Mouse (Mus musculus): ENCODE results near the gene Tnfrsf19.

Gene Tnfrsf19

DNA sequence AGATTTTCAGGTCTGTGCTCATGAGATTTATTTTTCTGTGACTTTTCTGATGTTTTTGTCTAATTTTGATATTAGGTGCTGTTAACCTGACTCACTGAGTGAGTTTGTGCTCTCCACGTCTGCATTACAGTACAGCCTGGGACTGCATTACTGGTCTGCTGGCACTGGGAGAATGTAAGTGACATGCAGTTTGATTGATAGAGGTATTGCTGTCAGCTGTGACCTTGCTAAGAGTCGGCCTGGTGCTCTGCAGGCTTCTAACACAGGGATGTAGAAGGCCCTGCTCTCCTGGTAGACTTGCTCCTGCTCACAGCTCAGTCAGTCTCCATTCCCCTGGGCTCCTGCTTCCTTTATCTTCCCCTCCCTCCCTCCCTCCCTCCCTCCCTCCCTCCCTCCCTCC lies 25.3 kb downstream of the Tnfrsf19 start:
- no peak for DNase-seq (ENCODE audit: low read depth)

DNA sequence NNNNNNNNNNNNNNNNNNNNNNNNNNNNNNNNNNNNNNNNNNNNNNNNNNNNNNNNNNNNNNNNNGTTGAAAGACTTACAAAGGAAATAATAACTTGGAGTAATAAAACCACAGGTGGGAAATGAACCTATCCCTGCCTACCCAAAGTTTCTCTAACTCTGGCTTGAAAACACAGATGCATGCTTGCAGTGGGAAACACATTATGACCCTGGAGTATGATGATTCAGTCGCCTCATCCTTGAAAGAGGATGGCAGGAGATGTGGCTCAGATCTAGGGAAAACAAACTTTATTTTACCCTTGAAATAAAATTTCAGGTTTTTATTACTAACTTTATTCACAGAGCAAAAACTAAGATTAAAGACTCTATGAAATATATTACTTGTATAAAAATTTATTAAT lies 26.4 kb downstream of the Tnfrsf19 start:
- no peak for DNase-seq (ENCODE audit: low read depth)

DNA sequence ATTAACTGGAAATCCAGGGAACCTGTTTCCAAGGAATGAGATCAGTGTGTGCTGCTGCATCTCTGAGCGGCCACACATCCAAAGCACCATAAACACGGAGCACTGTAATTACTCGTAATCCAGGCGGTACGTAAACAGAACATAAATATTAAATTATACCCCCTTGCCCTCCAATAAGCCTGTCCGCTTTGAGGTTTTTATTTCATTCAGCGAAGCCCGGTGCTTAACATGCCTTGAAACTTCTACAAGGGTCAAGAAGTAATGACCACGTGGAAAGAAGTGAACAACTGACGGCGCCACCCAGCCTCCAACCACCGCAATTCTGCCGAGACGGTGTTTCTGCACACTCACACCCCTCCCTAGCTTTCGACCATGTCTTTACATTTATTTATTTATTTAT lies 31.7 kb downstream of the Tnfrsf19 start:
- no peak for DNase-seq (ENCODE audit: low read depth)

DNA sequence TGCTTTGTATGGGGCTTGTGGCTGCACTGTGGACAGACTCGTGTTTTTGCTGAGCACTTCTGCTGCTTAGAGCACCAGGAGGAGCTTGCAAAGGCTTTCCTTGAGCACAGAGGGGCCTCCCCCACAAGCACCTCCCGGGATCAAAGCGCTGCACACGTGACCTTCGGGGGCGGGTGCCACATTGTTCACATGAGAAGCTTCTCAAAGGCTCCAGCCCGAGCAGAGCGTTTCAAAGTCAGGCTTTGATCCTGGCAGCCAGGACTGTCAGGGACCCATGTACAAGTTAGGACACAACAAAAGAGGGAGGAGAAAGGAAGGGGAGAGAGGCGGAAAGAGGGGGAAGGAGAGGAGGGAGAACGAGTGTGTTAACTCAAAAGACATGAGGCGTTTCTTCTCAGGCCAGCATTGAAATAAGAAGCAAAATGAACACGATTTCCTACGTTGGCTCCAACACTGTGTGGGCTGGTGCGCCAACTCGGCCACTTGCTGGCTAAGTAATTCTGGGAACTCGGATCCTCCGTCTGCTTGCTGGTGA lies 33.8 kb downstream of the Tnfrsf19 start:
- no peak for DNase-seq (ENCODE audit: low read depth)

DNA sequence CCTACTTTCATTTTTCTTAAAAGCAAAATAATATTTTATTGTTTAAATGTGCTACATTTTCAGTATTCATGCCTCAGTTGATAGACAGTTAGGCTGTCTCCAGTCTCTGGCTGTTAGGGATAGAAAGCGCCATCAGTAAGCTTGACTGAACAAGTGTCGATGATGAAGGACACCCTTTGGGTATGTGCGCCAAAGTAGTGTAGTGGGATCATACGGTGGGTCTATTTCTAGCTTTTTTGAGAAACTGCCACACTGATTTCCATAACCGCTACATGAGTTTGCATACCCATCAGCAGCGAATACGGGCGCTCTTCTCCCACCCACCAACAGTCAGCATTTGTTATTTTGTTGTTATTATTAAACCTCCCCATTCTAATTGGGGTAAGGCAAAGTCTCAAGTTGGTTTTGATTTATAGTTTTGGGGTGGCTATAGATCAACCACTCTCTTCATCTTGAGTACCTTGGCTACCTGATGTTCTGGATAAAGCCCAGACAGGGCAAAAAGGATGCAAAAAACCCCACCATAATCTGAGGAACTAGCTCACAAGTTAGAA lies 34.6 kb downstream of the Tnfrsf19 start:
- DNase-seq (ENCODE audit: low read depth) = no peak

DNA sequence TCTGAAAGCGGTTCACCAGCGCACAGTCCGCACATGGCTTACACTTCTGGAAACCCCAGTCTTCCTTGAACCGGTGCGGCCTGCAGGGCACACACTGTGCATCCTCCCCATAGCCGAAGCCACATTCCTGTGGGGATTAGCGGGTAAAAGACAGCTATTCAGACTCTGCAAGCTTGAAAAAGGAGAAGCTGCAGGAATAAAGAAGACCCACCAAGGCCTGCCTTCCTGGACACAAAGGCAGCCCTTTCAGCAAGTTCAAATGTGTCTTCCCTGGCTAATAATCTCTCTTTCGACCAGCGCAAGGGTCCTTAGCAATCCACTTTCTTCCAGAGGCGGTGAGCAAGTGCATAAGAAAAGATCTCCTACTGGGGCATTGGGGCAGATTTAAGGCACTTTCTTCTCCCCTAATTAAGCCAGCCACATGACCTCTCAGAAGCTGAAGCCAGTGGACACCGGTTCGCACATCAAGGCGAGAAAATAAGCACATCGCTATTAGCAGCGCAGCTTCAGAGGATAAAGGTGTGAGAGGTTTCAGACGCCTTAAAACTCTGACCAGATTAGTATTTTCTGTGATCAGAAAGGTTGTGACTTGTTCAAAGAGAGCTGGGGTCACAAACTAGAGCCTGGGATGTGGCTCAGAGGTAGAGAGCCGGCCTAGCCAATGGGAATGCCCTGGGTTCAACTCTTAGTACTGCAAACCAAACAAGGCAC lies 41.0 kb downstream of the Tnfrsf19 start:
- no peak for DNase-seq (ENCODE audit: low read depth)

DNA sequence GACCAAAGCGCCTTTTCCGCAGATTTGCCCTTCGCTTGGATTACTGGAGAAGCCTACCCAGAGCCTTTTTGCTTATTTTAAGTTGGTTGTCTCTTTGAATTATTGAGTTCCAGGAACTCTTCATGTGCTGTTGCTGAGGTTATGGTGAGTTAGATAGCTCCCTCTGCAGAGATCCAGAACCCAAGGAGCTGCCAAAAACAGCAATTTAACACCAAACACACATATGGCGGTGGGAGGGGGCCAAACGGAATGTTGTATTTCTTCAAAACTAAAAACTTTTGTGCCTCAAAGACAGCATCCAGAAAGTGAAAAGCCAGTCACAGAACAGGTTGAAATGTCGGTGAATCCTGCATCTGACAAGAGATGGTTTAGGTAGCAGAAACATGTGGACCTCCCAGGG lies 42.6 kb downstream of the Tnfrsf19 start:
- DNase-seq (ENCODE audit: low read depth) = no peak

DNA sequence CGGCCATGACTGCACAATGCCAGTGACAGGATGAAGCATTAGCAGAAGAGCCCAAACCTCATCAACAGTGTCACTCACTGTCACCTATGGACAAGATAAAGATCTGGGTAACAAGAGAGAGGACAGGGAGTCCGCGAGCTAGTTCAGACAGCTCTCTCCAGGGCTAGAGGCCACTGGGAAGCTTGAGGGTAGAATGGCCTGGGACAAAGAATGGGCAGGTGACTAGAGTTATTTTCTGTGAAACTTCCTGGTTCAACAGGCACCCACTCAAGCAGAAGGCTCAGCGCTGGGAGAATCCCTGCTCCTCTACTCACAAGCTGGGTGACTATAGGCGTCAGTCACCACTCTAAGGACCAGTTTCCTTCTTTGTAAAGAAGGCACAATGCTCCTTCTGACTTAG lies 46.2 kb downstream of the Tnfrsf19 start:
- DNase-seq (ENCODE audit: low read depth) = no peak

DNA sequence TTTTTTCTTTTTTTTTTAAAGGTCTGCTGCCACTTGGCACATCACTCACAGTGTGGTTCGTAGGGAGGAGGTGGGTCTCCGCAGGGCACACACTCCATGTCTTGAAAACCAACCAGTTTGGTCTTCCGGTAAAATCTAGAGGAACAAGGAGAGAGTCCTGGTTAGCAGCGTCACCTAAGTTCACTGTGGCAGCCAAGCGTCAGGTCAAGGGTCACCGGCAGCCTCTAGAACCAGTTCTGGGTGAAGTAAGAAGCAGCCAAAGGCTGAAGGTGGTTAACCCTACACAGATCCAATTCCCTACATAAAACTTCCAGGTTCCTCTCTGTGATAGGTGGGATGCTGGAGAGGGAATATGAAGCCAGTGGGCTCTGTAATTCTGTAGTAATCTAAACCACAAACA lies 49.7 kb downstream of the Tnfrsf19 start:
- DNase-seq (ENCODE audit: low read depth) = no peak

DNA sequence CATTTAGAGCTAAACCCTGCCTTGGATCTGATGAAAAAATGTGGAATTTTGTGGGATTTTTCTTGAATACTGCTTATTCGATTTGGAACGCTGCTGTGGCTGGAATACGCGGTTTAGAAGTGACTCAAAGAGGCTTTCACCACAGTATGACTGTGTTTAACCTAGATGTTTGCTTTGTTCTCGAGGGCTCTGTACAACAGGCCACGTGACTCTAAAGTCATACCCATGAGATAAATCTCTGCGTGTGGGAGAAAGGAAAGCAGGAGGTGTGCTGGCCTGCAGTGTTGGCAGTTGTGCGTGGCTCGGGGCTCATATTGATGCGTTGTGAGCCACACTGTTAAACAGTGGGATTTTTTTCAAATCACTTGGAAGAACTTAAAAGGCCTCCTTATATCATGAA lies 52.8 kb downstream of the Tnfrsf19 start:
- no peak for DNase-seq (ENCODE audit: low read depth)

DNA sequence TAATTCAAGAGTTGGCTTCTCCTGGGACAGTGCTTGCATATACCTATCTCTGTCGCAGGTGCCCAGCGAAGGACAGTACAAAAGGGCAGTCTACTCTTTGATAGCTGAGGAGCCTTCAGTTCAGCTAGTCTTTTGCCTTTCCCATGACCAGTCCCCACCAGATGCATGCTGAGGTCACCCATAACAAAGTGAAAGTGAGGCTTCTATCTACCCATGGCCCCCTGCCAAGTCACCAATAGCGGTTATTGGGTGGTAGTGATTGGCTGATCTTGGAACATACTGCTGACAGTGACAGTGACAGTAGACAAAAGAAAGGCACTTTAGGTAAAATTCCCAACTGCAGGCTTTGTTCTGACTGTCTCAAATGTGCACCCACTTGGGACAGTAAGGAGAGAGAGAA lies 53.2 kb downstream of the Tnfrsf19 start:
- DNase-seq (ENCODE audit: low read depth) = no peak

DNA sequence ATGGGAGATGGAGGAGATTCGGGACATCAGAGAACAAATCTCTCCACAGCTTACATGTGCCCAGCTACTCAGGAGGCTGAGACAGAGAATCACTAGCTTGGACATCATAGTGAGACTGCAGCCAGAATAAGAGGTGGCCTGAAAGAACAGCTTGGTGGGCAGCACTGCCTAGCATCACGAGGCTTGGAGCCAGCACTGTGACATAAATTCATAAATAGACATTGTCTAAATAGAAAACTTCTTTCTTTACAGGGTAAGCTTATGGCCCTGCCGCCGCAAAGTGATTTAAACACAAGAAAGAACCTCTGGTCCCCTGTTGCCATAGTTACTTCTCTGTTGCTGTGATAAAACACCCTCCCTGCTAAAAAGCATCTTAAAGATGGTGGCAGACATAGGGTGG lies 54.1 kb downstream of the Tnfrsf19 start:
- no peak for DNase-seq (ENCODE audit: low read depth)

DNA sequence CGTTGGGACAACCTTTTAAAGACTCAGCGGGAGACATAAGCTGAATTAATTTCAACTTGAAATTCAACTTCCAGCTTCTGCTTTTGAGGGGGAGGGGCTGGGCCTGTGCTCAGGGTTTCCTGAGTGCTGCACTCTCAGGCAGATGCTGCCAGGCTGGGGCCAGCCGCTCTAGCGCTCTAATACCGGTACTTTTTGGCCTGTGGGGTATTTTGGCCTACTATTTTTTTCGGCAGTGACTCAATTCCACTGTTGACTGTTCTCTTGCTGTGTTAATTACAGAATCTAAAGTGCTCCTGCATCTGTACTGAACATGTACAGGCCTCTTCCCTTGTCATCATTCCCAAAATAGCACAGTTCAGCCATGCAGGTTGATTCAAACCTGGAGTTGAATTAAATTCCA lies 58.1 kb downstream of the Tnfrsf19 start:
- DNase-seq (ENCODE audit: low read depth) = no peak

DNA sequence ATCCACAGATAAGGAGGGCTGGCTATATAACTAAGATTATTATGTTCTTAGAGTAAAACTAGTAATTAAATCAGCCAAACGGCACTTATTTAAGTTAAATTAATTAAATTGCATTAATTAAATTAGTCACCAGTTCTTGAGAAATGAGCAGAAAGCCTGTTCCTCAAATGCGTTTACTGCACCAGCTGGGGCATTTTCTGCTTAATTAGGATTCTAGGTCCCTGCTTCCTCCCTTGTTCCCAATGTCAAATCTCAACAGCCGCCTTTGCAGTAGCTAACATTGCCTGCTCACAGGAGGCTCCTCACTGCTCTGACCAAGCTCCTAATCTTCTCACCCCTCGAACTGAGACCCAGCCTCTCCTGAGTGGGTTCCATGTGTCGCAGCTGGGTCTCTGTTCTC lies 59.4 kb downstream of the Tnfrsf19 start:
- DNase-seq (ENCODE audit: low read depth) = no peak

DNA sequence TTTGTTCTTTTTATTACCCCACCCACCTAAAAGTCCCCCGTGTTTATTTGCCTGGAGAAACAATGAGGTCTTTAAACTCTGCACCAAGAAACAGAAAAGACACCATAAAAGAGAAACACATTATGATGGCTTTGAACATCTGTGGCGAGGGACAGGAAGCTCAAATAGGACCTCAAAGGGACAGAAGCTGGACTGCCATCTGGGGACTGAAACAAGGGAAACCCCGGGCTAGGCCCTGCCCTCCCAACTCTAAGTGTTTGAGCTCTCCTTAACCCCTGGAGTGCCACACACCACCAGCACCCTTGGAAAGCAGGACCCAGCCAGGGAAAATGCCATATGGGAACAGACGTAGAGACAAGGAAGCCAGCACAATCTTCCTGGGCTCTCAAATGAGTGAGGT lies 61.2 kb downstream of the Tnfrsf19 start:
- no peak for DNase-seq (ENCODE audit: low read depth)

DNA sequence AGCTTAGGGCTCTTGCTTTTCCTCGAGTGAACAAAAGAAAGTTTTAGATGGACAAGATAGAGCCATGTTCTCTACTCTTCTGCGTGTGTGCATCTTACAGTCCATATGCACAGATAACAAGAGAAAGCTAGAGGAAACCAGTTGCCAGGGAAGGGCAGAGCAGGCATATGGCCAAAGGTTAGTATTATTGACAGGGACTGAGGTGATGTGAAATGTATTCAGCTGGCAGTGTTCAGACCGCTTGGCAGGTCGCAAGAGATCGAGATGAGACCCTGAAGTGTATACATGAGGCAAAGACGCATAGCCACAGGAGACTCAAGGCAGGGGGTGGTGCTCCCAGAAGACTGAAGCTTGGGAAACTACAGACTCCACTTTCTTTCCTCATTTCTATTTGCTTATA lies 62.0 kb downstream of the Tnfrsf19 start:
- no peak for DNase-seq (ENCODE audit: low read depth)

DNA sequence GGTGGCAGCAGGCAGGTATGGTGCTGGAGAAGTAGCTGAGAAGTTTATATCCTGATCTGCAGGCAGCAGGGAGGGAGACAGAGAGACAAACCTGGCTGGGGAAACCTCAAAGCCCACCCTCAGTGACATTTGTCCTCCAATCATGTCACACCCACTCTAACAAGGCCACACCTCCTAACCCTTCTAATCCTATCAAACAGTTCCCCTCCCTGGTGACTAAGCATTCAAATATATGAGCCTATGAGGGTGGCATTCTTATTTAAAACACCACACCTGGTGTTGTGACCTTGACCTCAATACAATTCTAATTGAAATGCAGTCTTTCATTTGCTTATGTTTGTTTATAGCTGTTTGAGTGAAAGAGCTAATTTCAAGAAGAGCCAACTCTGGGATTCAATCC lies 64.2 kb downstream of the Tnfrsf19 start:
- DNase-seq (ENCODE audit: low read depth) = no peak

DNA sequence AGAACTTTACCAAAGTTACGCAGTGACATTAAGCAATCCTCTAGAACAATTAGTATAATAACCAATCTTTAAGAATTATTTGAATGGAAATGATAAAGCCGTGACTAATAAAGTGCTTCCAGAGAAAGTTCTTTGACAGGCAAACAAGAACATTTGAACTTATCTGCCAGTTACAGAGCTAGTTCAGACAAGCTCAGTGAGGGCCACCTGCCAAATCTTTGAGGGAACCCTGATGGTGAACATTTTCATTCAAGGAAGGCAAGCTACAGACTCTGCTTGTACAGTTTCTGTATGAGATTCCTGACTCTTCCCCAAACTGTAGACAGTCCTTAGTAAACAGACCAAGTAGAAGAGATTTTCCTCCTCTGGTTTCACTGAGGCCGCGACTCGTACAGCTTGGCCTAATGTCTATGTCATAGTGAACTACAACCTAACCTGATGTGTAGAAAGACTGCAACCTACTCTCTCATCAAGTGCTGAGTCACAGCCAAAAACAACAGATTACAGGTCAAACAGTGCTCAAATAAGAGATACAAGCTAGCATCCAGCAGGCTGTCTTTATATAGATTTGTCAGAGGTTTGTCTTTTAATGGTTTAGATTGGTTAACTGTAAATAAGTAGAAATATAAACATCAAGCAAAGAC lies 65.9 kb downstream of the Tnfrsf19 start:
- no peak for DNase-seq (ENCODE audit: low read depth)

DNA sequence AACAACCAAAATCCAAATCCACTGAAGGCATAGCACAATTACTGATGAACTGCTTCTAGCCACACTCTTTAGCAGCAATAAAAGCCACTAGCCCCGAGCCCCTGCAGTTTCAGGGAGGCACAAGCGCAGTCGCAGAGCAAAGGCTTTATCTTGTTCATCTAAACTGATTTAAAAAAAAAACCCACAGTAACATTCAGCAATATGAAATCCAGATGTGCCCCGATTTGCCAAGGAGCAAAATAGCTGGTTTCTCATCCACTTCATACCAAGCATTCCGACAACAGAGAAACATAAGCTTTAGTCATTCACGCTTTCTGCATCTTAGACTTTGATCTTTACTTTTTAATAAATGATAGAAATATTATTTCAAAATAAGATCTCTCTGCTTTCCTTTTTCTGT lies 68.2 kb downstream of the Tnfrsf19 start:
- DNase-seq (ENCODE audit: low read depth) = no peak

DNA sequence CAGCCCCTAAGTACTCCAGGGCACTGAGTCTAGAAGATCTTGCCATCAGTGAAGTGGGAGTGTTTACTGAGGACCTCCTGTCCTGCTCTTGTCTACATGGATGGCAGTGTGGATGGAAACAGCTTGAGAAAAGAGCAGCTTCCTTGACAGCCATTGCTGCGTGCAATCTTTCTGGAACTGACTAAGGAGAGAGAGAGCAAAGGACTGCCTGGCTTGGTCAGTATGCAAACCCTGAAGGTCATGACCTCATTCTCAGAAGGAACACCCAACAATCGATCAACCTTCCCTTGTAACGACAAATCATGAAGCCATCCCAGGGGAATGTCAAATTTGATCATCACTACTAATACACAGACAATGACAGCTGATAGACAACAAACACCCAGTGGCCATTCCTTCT lies 70.1 kb downstream of the Tnfrsf19 start:
- DNase-seq (ENCODE audit: low read depth) = no peak

DNA sequence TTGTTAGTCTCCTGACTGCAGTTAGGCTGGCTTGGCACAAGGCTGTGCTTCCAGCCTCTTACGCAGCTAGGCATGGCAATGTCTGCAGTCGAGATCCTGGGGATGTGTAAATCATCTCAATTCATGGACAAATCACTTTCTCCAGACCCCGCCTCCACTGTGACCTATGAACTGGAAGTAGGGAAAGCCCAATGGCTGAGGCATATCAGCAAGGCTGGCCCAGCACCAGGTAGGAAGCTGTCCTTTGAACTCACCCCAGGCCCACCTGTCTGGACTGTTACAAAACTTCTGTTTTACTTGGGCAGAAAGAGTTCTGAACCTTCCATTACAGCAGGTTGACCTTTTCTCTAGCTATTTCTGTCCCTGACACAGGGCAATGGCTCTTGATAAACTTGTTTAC lies 70.6 kb downstream of the Tnfrsf19 start:
- no peak for DNase-seq (ENCODE audit: low read depth)

DNA sequence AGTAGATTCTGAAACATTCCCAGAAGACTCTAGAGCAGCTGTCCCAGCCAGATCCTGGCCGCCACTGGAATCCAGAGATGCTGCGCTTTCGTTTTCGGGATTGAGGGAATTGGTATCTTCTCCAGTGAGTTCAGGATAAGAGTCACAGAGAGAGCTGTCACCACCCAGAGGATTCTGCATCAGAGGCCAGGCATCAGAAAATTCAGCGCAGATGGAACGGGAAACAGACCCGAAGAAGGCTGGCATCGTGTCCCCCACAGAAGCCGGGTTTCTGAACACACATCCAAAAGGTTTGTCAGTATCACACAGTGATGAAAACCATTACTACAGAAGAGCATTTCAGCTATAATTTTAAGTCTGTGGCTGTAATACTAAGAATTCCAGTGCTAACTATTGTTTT lies 75.3 kb downstream of the Tnfrsf19 start:
- DNase-seq (ENCODE audit: low read depth) = no peak

DNA sequence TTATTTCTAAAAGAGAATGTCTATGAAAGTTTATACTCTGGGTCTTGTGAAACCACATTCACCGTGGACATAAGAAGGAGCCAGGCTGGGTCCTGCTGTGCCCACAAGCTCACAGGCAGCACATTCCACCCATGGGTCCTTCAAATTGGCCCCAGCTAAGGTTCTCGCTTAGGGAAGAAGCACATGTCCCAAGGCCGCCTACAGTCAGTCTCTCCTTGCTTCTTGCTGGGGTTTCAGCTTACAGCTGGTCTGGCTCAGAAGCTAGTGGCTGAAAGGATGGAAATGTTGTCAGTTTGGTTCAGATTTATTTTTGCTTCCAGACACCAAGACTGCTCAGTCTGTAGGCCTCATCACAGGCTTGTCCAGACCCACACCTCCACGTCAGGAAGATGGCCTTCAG lies 80.2 kb downstream of the Tnfrsf19 start:
- DNase-seq (ENCODE audit: low read depth) = no peak

Measured in c-Kit-positive CD71-negative TER-119-negative erythroid progenitor cells, embryonic 14.5 days (primary cell).